In genomic region chr5:42523116-42524113, GRCm38 (mm10) we compare ENCODE assay signal across 17 mouse cellular contexts.
A peak's percentile ranks its signal among the peaks of the same experiment; 100 is the strongest.
DNase-seq lines count a peak whose midpoint lies in the region; ATAC-seq and TF ChIP-seq lines count a peak whose summit lies in the region.
"Had no signal": no experiment of that assay in that cellular context is flagged by ENCODE, and none has a peak within 500 bp of the region (broad histone marks: within the 10 kb centered on the region; RNA-seq: fewer than 3 reads in every experiment).

No protein-coding gene starts in this region.

- DNase-seq in left cerebral cortex, adult 11 months (ENCODE audit: low spot score) = peak; percentile 1
- DNase-seq in left cerebral cortex, adult 8-10 months (ENCODE audit: low spot score in 2 of 2) = no peak
- peak; percentile 83 for DNase-seq in forebrain, embryonic 14.5 days (ENCODE audit: low spot score)
- peak; percentile 45 to 50 for DNase-seq in layer of hippocampus, adult 2 months (ENCODE audit: low spot score in 2 of 2)
- DNase-seq in stomach, postnatal 0 days (ENCODE audit: low spot score) = no peak
- no peak for DNase-seq in lung, postnatal 10 days
- DNase-seq in kidney, postnatal 25 days = no peak
- DNase-seq: cerebellum, adult 9-11 months; kidney, postnatal 10 days; left cerebral cortex, postnatal 4 days; lung, postnatal 4 days; right cerebral cortex, postnatal 25 days; thymus, postnatal 25 days had no signal

- TF ChIP-seq CTCF in layer of hippocampus, adult 2 months (conservative IDR thresholded peaks at IDR 0.05) = no peak
- no peak for TF ChIP-seq CTCF in stomach, postnatal 0 days (IDR thresholded peaks at IDR 0.05; ENCODE audit: low read depth)

- WGBS in forebrain, embryonic 14.5 days = 33% methylated on average over 4 of the region's 4 CpGs
- 38% methylated on average over 4 of the region's 4 CpGs for WGBS in midbrain, embryonic 16.5 days
- WGBS in stomach, postnatal 0 days = 71% methylated on average over 4 of the region's 4 CpGs

- no peak overlapping the region for H3K4me2 ChIP-seq in forebrain, embryonic 14.5 days (ENCODE audit: low read length)
- no peak overlapping the region for H3K4me2 ChIP-seq in midbrain, embryonic 16.5 days (ENCODE audit: low read length)
- H3K4me2 ChIP-seq in stomach, postnatal 0 days (replicated peaks; ENCODE audit: low read depth) = no peak overlapping the region
- H3K4me2 ChIP-seq: embryonic facial prominence, embryonic 13.5 days had no signal

- H3K9ac ChIP-seq in forebrain, embryonic 14.5 days (ENCODE audit: low read length) = no peak overlapping the region
- H3K9ac ChIP-seq in midbrain, embryonic 16.5 days (ENCODE audit: low read depth, low read length) = no peak overlapping the region
- H3K9ac ChIP-seq in stomach, postnatal 0 days (ENCODE audit: low read length) = no peak overlapping the region
- H3K9ac ChIP-seq: embryonic facial prominence, embryonic 13.5 days; liver, embryonic 14.5 days had no signal

- H3K9me3 ChIP-seq in forebrain, embryonic 14.5 days (replicated peaks; ENCODE audit: control insufficient read depth, low read length) = no peaks in the 10 kb centered on the region
- H3K9me3 ChIP-seq in midbrain, embryonic 16.5 days (replicated peaks; ENCODE audit: control insufficient read depth, low read length, poor library complexity, severe bottlenecking) = no peaks in the 10 kb centered on the region
- no peaks in the 10 kb centered on the region for H3K9me3 ChIP-seq in stomach, postnatal 0 days (ENCODE audit: control insufficient read depth, low read length)
- H3K9me3 ChIP-seq: embryonic facial prominence, embryonic 13.5 days; G1E had no signal

- TF ChIP-seq EP300 in stomach, postnatal 0 days (optimal IDR thresholded peaks at IDR 0.05) = no peak

- peak overlapping the region; percentile 48; the same call in 1 of the 2 replicates for H3K27ac ChIP-seq in forebrain, embryonic 14.5 days (ENCODE audit: low read depth, low read length)
- no peak overlapping the region for H3K27ac ChIP-seq in layer of hippocampus, adult 2 months
- H3K27ac ChIP-seq in midbrain, embryonic 16.5 days (ENCODE audit: low read length) = no peak overlapping the region
- no peak overlapping the region for H3K27ac ChIP-seq in stomach, postnatal 0 days (replicated peaks)
- H3K27ac ChIP-seq: embryonic facial prominence, embryonic 13.5 days; liver, embryonic 14.5 days had no signal

- no peaks in the 10 kb centered on the region for H3K36me3 ChIP-seq in forebrain, embryonic 14.5 days (ENCODE audit: control insufficient read depth, insufficient read depth, low read length)
- no peaks in the 10 kb centered on the region for H3K36me3 ChIP-seq in midbrain, embryonic 16.5 days (ENCODE audit: control insufficient read depth, insufficient read depth, low read length)
- no peaks in the 10 kb centered on the region for H3K36me3 ChIP-seq in stomach, postnatal 0 days (ENCODE audit: control insufficient read depth, insufficient read depth, low read length)
- H3K36me3 ChIP-seq: embryonic facial prominence, embryonic 13.5 days; G1E had no signal

- no peak overlapping the region for H3K4me3 ChIP-seq in forebrain, embryonic 14.5 days (ENCODE audit: low read depth, low read length)
- H3K4me3 ChIP-seq in layer of hippocampus, adult 2 months = no peak overlapping the region
- H3K4me3 ChIP-seq in midbrain, embryonic 16.5 days (ENCODE audit: low read depth, low read length) = no peak overlapping the region
- H3K4me3 ChIP-seq in stomach, postnatal 0 days (ENCODE audit: low read depth, low read length) = no peak overlapping the region
- H3K4me3 ChIP-seq: embryonic facial prominence, embryonic 13.5 days had no signal

- ATAC-seq in forebrain, embryonic 14.5 days = peak; percentile 96
- peak; percentile 83 for ATAC-seq in midbrain, embryonic 16.5 days
- ATAC-seq in stomach, postnatal 0 days (ENCODE audit: low FRiP score, low TSS enrichment) = no peak

- H3K4me1 ChIP-seq in forebrain, embryonic 14.5 days (ENCODE audit: control insufficient read depth, insufficient read depth, low read length) = no peaks in the 10 kb centered on the region; the same call in 1 of the 2 replicates
- 0 out of 2 replicates have a peak, but pooled peaks cover 4% of the 10 kb centered on the region for H3K4me1 ChIP-seq in midbrain, embryonic 16.5 days (ENCODE audit: control insufficient read depth, insufficient read depth, low read length)
- H3K4me1 ChIP-seq in stomach, postnatal 0 days (replicated peaks; ENCODE audit: control insufficient read depth, insufficient read depth) = no peaks in the 10 kb centered on the region
- H3K4me1 ChIP-seq: embryonic facial prominence, embryonic 13.5 days had no signal

- H3K27me3 ChIP-seq in forebrain, embryonic 14.5 days (replicated peaks; ENCODE audit: control insufficient read depth, insufficient read depth, low read length) = no peaks in the 10 kb centered on the region
- H3K27me3 ChIP-seq in midbrain, embryonic 16.5 days (ENCODE audit: control insufficient read depth, insufficient read depth, low read depth, low read length) = no peaks in the 10 kb centered on the region
- H3K27me3 ChIP-seq in stomach, postnatal 0 days (ENCODE audit: control insufficient read depth, insufficient read depth, low read length) = no peaks in the 10 kb centered on the region
- H3K27me3 ChIP-seq: embryonic facial prominence, embryonic 13.5 days had no signal

Comparison
In these comparisons a context has a peak if more than half of its experiments do, and no peak if none do; other contexts are left out.
1. DNase-seq: peak in left cerebral cortex, adult 11 months (single experiment), forebrain, embryonic 14.5 days (single experiment) and layer of hippocampus, adult 2 months (2 of 2); none in left cerebral cortex, adult 8-10 months (0 of 2), stomach, postnatal 0 days (single experiment), lung, postnatal 10 days (single experiment) and kidney, postnatal 25 days (0 of 2).